Mouse (Mus musculus) thymus, postnatal 25 days (tissue): Measurements from ENCODE around the gene Ceacam16.

Experiments
- DNase-seq: peaks from one replicate; pipeline ENCODE4 v3.0.0; 2022

Ceacam16 gene

GRCm38 (mm10) chr7:19842885-19843504 is 18.1 kb downstream of the Ceacam16 start:
- no peak for DNase-seq

- DNase-seq: peak; percentile 74
Observed at GRCm38 (mm10) chr7:19841686-19842413, 19.2 kb downstream of the Ceacam16 start.

- DNase-seq: no peak
Observed at GRCm38 (mm10) chr7:19840936-19841335, 20.2 kb downstream of the Ceacam16 start.

DNA sequence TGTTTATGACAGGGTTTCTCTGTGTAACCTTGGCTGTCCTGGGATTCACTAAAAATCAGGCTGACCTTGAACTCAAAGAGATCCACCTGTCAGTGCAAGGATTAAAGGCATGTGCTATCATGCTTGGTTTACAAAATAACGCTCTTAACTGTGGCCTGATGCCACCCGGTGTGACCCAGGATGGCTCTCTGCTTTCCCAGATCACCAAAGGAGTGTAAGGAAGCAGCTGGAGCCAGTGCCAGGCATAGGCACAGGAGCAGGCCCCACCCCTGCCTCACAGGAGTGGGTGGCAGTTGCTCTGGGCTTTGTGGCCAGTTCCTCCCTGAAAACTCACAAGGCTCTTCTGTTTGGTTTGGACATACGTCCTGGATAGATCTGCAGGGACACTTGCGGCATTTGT is 20.7 kb downstream of the Ceacam16 start:
- DNase-seq: no peak

DNA sequence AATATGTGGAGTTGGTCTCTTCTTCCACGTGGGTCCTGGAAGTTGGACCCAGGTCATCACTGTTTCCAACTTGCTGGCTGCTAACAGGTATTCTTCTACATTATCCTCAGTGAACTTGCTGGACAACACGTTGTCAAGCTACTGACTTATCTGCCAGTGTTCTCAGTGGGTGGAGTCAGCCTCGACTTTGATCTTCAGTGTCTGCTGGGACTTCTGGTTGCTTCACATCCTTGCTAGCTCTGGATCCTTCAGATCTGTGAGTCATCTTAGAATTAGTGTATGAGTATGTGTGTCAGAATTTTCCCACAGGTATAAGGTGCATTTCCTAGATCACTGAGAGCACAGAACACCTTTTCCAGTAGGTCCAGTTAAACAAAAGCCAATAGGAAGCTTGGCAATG is 24.3 kb downstream of the Ceacam16 start:
- DNase-seq: no peak

- DNase-seq: no peak
Observed at GRCm38 (mm10) chr7:19834055-19834454, 27.0 kb downstream of the Ceacam16 start.

DNA sequence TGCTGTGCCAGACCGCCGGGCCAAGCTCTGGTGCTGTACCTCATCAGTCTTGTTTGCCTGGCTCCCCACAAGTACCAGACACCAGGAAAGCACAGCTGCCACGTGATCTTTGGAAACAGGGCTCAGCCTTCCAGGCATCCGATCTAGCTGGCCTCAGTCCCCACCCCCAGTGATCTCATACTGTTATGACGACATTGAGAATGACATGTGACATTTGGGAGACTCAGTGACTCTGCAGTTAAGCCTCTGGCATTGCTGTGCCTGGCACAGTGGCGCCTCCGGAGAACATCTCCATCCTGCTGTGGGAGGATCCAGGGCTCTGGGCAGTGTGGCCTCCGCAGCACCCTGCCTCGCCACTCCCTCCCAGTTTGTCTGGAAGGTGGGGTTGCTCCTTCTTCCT is 29.3 kb downstream of the Ceacam16 start:
- no peak for DNase-seq

DNA sequence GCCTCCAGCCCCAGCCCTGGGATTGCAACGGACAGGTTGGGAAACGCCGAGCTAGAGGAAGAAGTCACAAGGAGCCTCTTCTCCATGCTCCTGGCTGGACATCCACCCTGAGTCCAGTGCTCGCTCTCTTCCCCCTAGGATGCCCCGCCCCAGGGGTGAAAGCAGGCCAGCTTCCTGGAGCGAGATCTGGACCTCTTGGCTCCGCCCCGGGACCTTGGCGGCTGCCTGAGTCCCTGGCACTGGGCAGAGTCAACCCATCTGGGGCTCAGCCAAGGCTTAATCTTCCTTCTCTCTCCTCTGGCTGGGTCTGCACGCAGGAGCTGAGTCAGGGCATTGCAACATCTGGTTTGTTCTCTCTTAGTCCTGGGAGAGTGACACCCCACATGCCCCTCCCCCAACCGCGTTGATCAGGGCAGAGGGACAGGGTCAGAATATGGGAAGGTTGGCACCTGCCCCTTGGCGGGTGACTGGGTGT is 30.4 kb downstream of the Ceacam16 start:
- DNase-seq: no peak

DNA sequence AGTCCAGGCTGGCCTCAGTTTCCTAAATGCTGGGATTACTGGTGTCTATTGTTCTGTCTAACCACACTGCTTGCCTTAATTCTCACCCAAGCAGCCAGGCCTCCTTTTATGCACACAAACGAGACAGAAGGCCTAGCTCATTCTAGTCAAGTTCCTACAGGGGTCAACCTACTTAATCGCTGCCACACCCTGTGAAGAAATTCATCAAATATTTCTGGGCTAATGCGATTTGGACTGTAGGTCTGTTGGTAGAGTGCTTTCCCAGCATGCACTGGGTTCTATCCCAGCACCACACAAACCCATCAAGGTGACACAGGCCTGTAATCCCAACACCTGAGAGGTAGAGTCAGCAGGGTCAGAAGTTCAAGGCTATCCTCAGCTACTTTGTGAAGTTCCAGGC is 31.4 kb downstream of the Ceacam16 start:
- no peak for DNase-seq

GRCm38 (mm10) chr7:19826756-19827155 is 34.3 kb downstream of the Ceacam16 start:
- no peak for DNase-seq

GRCm38 (mm10) chr7:19824182-19824973 is 36.7 kb downstream of the Ceacam16 start:
- DNase-seq: peak; percentile 70

DNA sequence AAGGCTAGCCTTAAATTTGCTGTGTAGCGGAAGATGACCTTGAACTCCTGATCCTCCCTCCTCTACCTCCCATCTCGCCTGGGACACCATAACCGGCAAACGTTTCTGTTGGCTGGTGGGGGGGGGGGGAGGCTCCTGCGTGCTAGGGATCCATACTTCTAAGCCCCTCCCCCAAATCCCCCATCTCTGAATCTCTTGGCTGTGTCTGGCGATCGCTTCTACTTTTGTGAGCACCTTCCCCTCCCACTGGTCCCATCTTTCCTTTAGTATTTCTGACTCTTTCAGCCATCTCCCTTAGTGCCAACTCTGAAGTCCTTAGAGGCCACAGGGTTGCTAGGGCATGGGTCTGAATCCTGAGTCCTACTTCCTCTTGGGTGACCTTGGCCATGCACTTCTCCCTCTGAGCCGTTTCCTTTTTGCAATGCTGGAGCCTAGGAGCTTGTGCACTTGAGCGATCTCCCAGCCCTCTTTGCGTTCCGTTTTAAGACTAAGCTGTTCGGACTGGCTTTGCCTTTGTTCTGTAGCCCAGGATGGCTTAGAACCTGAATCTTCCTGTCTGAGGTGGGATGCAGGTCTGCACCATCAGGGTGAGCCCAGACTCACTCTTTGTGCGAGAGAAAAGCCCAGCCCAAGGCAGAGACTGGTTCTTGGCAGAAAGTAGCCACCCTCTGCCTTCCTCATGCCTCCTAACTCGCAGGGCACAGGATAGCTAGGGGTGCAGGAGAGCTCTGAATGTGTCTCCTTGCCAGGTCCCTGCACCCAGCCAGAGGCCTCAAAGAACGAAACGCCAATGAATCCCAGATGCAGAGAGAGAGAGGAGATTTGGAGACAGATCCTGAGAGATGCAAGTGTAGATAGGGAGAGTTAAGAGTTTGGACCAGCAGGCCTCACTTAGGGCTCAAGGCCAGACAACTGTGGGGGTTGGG is 37.6 kb downstream of the Ceacam16 start:
- no peak for DNase-seq

- DNase-seq: peak; percentile 59
Observed at GRCm38 (mm10) chr7:19822604-19823058, 38.5 kb downstream of the Ceacam16 start, which contains the start of gene Bcl3. Bcl3 (minus strand) TSS chr7:19822770.

GRCm38 (mm10) chr7:19822193-19822592 is 38.9 kb downstream of the Ceacam16 start:
- no peak for DNase-seq

DNA sequence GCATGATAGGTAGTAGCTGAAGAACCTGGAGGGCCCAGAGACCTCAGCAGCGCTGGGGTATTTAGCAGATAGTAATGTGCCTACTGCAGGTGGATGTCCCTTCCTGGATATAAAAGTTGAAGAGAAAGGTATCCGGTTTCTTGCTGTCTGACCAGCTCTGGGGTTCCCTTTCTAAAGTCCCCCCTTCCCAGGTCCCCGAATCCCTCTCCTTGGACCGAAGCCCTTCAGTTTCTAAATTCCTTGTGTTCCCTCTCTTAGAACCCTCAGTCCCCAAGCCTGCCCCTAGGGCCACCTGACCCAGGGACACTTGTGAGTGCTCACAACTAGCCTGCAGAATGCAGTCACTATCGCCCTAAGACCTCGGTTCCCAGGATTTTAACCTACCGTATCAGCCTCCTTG is 39.5 kb downstream of the Ceacam16 start:
- no peak for DNase-seq

DNA sequence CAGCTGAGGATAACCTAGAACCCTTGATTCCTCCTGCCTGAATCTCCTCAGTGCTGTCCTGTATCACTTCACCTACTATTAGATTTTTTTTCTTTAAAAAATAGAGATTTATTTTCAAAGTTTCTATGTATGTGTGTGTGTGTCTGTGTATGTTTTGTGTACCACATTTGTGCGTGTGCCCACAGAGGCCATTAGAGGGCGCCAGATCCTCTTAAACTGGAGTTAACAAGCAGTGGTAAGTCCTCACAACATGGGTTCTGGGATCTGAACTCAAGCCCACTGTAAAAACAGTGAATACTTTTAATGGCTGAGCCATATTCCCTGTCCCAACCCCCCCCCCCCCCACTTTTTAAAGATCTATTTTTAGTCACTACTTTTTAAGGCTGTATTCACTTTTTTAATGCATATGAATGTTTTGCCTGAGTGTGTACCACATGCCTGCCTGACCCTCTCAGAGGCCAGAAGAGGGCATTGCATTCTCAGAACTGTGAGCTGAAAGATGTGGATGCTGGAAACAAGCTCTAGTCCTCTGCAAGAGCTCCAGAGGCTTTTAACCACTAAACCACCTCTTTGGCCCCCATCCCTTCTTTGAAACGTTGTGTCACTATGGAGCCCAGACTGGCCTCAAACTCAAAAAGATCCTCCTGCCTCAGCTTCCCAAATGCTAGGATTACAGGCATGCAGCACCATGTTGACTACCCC is 40.6 kb downstream of the Ceacam16 start:
- DNase-seq: no peak

DNA sequence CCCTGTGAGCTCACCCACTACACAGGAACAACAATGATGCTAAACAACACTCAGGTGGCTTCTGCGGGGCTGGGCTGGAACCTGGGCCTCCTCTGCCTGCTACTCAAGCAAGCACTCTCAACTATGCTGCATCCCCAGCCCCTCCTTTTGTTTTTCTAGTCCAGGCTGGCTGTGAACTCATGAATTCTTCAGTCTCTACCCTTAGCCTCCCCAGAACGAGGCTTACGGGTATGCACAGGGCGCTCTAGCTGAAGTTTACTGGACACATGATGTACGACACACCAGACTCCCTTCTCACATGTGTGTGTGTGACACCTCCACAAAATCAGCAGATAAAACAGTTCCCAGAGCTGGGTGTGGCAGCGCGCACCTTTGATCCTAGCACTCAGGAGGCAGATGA is 42.2 kb downstream of the Ceacam16 start:
- DNase-seq: no peak

DNA sequence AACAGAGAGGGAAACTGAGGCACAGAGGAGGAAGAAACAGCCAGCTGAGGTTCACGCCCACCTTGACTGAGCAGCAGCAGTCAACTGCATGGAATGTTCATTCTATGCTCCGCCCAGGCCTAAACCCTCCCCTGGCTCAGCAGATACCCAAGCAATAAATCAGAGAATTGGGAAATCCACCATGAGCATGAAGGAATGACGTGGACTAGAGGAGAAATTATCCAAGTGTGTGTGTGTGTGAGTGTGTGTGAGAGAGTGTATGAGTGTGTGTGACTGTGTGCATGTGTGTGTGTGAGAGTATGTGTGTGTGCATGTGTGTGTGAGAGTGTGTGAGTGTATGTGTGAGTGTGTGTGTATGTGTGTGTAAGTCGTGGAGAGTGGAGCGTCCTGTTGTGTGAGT is 42.7 kb downstream of the Ceacam16 start:
- no peak for DNase-seq

DNA sequence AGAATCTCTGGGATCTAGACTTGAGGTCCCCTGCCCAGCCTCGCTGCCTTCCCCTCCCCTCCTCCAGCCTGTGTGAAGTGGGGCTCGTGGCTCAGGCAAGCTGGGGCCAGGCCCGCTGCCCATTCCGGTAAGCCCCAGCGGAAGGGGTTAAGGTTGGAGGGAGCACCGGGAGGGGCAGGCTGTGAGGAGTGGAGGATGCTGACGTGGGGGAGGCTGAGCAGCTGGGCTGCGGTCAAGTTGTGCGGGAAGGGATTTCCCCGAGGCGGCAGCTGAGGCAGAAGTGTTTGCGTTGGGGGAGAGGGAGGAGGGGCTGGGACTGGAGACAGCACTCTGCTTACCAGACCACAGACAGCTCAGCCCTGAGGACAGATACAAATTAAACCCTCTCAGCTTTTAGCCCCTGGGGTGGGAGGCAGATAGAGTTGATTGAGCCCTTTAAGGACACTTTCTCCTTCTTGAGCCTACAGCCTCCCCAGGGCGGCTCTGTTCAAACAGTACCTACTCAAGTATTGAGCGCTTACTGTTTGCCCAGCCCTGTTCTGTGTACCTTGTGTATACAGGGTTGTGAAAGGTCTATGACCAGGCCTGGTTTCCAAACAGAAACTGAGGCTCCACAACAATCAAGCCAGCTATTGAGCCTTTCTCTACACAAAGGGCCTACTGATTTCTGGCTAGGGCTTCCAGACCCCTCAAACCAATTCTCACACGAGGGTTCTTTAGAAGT is 43.6 kb downstream of the Ceacam16 start:
- peak; percentile 85 for DNase-seq

DNA sequence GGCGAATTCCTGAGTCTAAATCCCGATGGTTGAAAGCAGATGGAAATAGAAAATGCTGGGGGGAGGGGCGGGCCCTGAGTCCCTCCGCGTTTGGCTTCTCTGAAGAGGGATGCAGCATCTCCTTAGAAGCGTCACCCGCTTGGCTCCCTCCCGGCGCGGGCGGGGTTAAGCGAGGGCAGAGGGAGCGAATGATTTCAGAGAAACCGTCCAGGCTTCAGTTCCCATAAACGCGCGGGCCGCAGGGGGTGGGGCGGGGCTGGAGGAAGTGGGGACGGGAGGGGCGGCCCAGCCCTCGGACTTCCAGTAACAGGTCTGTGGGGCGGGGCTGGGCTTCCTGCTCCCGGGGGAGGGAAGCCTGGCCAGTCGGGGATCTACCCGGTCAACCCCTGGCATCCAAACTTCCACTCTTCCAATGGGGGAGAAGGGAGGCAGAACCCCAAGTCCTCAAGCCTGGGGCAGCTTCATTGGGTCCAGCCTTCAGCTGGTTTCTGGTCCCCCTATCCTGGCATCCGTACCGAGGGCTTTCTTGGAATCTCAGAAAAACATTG is 44.8 kb downstream of the Ceacam16 start:
- DNase-seq: peak; percentile 73
